Mouse (Mus musculus) embryo, embryonic 10.5 days (tissue): ENCODE data around the gene Lrrc4b.

Experiments
- DNase-seq: peaks from one replicate; pipeline ENCODE4 v3.0.0-alpha.2; 2015; ENCODE audit warnings: low spot score

The Lrrc4b gene

GRCm38 (mm10) chr7:44436267-44436666 is 7.4 kb downstream of the Lrrc4b start:
- DNase-seq, result peak; percentile 15

- no peak for DNase-seq
These were observed 8.4 kb downstream of the Lrrc4b start for GRCm38 (mm10) chr7:44437188-44437587.

DNA sequence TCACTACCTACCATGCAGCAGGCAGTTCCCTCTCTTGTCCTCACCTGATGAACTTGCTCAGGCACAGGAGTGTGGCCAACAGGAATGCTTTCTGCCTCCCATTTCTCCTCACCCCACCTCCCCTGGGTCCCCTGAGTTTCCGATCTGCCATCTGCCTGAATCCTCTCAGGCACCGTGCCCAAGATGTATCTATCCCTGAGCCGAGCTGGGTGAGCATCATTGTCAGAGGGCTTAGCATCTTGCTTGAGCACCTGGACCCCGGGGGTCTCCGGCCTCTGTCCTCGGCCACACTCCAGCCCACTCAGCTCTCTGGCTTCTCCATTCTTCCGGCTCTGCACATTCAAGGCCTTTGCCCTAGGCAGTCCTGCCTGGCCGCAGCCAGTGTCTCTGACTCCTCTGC is 9.1 kb downstream of the Lrrc4b start:
- no peak for DNase-seq

GRCm38 (mm10) chr7:44439696-44440095 is 10.9 kb downstream of the Lrrc4b start:
- no peak for DNase-seq

- DNase-seq, result no peak
These were observed 11.7 kb downstream of the Lrrc4b start for GRCm38 (mm10) chr7:44440479-44440878.

GRCm38 (mm10) chr7:44441180-44441579 is 12.4 kb downstream of the Lrrc4b start:
- DNase-seq, result no peak

DNA sequence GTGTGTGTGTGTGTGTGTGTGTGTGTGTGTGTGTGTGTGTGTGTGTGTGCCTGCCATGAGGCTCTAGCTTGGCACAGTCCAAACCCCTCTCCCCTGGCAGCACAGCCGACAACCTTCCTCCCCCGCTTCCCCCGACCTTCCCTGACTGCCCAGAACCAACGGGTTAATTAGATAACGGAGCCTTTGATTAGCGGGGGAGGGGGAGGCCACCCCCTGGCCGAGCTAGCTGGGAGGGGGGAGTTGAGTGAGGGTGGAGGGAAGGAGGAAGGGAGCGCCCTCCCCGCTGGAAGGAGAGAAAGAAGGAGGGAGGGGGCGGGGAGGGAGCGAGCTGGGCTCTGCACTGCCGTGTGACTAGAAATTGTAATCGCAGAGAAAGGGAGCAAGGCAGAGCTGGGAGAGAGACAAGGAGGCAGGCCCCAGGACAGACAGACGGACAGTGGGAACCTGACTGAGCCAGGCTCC is 12.9 kb downstream of the Lrrc4b start:
- peak; percentile 54 for DNase-seq

DNA sequence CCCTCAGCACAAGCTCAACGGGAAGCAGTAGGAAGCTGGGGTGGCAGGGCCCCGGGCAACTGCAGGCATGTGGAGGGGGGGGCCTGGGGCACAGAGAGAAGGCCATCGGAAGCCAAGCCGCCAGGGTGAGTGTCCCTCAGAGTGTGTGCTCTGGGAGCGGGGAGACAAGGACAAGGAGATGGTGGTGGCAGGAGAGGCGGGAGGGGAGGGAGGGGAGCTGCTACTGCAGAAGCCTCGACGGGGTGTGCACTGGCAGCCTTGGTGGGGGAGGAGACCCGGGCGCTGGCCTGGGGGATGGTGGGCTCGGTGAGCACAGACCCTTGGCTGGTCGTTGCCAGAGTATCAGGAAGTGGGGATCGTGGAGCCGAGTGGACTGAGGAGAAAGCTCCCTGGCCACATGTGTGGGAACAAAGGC is 13.6 kb downstream of the Lrrc4b start:
- peak; percentile 61 for DNase-seq

GRCm38 (mm10) chr7:44443268-44444173 is 14.7 kb downstream of the Lrrc4b start:
- DNase-seq, result peak; percentile 53

DNA sequence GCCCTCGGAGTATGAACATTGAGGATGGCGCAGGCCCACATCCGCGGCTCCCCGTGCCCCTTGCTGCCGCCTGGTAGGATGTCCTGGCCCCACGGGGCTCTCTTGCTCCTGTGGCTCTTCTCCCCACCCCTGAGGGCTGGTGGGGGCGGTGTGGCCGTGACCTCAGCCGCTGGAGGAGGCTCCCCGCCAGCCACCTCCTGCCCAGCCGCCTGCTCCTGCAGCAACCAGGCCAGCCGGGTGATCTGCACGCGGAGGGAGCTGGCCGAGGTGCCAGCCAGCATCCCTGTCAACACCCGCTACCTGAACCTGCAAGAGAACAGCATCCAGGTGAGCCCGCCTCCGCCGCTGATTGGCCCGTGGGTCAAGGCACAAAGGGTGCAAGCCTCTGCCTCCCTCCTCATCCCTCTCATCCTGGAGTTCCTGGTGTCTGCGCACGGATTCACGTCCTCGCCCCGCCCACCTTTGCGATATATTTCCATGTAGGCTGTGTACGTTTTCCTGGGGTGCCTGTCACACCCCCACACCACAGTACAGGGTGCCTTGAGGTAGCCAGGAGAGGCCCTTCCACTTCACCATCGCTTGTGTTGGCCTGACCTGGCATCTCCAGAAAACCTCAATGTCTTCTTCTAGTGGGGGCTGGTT is 16.2 kb downstream of the Lrrc4b start:
- no peak for DNase-seq

GRCm38 (mm10) chr7:44445528-44445923 is 16.7 kb downstream of the Lrrc4b start:
- no peak for DNase-seq

DNA sequence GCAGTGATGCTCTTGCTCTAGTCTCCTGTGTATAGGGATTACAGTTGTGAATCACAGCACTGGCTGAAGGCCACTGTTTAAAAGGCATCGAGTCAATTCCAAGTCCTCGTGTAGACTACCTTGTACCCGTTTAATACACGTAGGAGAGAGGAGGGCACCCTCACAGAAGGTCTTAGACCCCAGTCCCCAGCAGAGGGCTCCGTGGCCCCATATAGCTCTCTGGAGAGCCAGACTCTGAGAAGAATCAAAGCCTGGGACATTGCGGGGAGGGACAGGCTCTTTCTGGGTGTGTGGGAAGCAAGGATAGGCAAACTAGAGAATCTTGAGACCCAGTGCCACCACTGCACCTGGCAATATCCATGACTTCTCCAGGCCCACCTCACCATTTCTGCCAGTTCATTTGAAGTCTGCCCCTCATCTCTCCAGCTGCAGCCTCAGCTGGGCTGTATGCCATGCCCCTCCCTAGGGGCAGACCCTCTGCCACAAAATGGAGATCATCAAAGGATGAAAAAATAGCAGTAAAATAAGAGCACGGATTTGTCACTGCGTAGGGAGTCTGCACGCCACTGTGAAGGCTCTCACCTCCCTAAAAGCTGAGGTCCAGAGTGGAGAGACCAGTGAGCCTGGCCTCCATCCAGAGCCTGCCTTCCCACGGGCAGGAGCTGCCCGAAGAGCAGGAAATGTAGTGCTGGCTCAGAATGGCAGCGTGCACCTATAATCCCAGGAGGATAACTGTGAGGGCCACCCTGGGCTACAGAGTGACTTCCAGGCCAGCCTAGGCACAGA is 17.4 kb downstream of the Lrrc4b start:
- DNase-seq, result no peak

GRCm38 (mm10) chr7:44453256-44453655 is 24.4 kb downstream of the Lrrc4b start:
- no peak for DNase-seq

DNA sequence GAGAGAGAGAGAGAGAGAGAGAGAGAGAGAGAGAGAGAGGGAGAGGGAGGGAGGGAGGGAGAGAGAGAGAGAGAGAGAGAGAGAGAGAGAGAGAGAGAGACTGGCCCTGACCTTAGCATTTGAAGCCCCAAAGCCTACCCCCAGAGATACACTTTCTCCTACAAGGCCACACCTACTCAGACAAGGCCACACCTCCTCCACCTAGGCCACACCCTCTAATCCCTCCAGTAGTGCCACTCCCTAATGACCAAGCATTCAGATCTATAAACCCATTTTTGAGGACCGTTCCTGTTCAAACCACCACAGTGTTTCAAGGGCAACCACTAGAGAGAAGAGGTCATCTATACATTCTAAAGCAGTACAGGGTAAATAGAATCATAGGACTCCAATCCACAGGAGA is 27.5 kb downstream of the Lrrc4b start:
- no peak for DNase-seq

GRCm38 (mm10) chr7:44460067-44460466 is 31.2 kb downstream of the Lrrc4b start:
- no peak for DNase-seq

- no peak for DNase-seq
These were observed 32.1 kb downstream of the Lrrc4b start for GRCm38 (mm10) chr7:44460767-44461502.

DNA sequence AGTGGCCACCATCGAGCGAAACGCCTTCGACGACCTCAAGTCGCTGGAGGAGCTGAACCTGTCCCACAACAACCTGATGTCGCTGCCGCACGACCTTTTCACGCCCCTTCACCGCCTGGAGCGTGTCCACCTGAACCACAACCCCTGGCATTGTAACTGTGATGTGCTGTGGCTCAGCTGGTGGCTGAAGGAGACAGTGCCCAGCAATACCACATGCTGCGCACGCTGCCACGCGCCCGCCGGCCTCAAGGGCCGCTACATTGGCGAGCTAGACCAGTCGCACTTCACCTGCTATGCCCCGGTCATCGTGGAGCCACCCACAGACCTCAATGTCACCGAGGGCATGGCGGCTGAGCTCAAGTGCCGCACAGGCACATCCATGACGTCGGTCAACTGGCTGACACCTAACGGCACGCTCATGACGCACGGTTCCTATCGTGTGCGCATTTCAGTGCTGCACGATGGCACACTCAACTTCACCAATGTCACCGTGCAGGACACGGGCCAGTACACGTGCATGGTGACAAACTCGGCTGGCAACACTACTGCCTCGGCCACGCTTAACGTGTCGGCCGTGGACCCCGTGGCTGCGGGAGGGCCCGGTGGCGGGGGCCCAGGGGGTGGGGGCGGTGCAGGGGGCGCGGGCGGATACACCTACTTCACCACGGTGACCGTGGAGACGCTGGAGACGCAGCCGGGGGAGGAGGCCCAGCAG is 32.8 kb downstream of the Lrrc4b start:
- no peak for DNase-seq

- peak; percentile 77 for DNase-seq
These were observed 33.6 kb downstream of the Lrrc4b start for GRCm38 (mm10) chr7:44462218-44463055.

GRCm38 (mm10) chr7:44463056-44463425 is 34.2 kb downstream of the Lrrc4b start:
- DNase-seq, result no peak

DNA sequence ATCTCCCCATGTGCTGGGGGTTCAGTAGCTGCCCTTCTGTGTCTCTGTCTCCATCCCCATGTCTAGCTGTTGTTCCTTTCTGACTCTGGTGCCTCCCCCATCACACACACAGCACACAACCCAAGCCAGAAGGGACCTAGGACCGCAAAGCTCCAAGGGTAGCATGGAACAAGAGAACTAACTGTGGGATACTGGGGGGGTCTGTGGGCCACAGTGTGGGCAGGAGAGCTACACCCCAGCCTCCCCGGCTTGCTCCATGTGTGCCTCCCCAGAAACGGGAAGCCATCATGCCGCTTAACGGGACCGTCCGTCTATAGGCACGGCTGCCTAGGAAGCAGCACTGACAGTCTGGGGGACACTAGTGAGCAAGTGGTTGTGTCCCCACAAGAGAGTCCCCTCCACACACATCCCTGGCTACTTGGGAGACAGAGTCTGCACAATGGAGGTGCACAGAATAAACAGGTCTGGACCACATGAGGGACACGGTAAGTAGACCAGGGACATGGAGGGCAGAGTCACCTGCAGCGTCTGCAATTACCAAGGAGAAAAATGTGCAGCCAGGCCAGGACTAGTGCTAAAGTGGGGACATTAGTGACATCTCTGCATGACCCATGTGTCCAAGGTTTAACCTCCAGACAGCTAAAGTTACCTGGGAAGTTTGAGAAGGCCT is 34.9 kb downstream of the Lrrc4b start:
- DNase-seq, result no peak
